Mouse (Mus musculus) megakaryocyte progenitor cell, adult 5-6 weeks (primary cell): ENCODE measurements around the gene Derl3. TPM values are rescaled to one million over a fixed set of nuclear protein-coding genes. Genes with fewer than 3 reads are reported as not detected.

Experiments used
- ATAC-seq: replicated peaks from 2 replicates; pipeline ENCODE4 v1.8.0; 2016; ENCODE audit warnings: mild to moderate bottlenecking, moderate TSS enrichment, inconsistent platforms; ENCODE audit not compliant: poor library complexity
- total RNA-seq, 2 experiments: library from RNA; stranded (forward) in 1 of 2; stranded (reverse) in 1 of 2; fragments of 157-497, 149-512 nt in 1 of 2; fragments of 200-1000 nt in 1 of 2; gene quantifications; 2 replicates each; pipeline versions ENCODE4 v1.2.3 to v1.2.4; 2015 to 2017

Gene Derl3
- total RNA-seq, 2 experiments from 2014 or later, result 0.64 to 2.2 TPM

DNA sequence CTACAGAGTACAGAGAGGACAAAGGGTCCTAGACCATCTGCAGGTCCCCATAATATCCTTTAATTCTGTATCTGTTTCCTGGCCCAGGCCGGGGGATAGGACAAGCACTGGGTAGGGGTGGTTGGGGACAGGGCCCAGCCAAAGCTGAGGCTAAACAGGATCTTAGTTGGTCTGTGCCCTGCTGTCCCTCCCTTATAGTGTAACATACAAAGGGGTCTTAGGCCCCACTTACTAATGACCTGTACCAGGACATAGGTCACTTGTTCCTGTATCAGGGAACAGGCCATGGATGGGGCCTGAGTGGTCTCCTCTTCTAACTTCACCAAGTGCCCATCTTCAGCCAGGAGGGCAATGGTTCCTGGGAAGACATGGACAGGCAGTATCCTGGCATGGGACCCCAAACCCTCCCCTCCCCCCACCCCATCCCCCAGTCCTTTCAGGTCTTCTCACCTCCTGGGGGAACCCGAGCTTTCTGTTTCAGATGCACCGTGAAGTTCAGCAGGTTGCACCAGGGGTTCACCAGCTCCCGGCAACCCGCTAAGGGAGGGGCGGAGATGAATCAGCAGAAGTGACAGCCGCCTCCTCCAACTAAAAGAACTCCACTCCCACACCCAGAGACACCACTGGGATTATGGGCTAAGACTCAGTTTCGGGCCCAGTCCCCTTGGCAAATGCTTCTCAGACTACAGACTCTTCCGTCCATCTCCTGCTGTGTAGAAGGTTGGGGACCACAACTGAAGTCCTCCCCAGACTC, 46.4 kb downstream of the Derl3 start:
- ATAC-seq, result peak; percentile 36

DNA sequence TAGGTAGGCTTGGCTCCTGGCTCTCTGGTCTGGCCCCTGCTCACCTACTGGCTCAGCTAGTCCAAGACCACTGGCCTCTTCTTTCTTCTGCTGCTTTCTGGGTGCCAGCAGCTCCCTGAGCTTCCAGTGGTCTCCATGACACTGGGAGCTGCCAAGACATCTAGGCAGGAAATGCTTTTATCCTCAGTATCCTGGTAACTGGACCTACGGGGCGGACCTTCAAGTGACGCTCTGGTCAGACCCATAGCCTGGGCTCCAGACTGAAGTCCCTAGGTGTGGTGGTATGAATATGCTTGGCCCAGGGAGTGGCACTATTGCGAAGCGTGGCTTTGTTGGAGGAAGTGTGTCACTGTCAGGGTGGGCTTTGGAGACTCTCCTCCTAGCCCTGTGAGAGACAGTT, 47.3 kb downstream of the Derl3 start, which contains the start of gene Gm867:
Gene Gm867 (minus strand): TSS at position 153 of the 400 bp plus-strand sequence.
- ATAC-seq, result no peak

DNA sequence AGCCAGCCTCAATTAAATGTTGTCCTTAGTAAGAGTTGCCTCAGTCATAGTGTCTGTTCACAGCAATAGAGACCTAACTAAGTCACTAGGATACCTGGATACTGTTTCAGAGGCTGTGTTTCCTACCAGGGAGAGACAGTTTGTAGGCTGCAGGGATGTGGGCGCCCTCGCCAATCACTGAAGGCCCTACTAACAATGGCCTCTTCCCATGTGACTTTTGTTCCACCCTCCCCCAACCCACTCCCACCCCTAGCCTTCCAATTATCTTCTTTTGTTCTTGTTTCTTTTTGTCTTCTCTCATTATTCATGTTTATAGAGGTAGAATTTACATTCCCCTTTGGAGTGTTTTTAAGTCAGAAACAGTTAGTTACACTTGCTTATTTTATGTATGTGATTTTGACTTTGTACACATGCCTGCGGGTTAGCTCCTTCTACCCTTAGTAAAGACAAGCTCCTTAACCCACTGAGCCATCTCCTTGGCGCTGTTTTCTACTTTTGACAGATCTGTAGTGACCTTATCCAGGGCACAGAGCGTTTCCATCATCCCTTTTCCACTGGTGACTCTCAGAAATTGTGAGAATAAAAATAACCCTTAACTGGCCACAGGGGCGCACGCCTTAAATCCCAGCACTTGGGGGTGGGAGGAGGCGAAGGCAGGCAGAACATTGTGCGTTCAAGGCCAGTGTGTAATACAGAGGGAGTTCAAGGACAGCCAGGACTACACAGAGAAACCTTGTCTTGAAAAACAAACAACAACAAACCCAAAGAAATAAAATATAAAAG, 48.0 kb downstream of the Derl3 start:
- no peak for ATAC-seq

DNA sequence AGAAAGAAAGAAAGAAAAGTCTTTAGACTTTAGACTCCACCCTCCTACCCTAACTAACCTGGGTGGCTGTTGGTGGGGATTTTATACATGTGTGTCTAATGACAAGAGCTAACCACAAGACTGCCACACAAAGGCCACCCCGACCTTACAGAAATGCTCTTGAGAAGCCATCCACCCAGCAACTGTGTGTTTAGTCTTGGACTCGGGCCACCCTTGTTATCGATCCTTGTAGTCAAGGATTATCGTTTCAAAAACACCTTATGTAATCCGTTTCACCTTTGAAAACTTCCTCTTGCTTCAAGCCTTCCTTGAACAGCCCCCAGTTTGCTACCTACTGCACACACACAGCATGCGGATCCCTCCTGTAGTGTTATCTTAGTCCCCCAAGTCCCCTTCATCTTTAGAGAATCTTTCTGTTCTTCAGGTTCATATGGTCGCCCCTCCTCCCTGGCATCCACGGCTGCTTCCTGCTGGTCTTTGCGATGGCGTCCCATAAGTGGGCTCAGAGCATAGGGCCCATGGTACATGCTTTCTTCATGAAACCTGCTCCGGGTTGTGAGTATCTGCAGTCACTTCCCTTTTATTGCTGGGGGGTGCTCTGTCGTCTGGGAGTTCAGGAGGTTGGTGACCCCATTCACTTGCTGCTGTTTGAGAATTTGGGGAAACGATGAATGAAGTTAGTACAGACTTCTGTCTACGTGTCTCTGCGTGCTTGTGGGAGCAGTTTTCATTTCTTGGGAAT, 49.7 kb downstream of the Derl3 start, which contains the start of gene Vpreb3:
Gene Vpreb3 (plus strand): TSS at position 322 of the 742 bp plus-strand sequence.
- peak; percentile 46 for ATAC-seq

DNA sequence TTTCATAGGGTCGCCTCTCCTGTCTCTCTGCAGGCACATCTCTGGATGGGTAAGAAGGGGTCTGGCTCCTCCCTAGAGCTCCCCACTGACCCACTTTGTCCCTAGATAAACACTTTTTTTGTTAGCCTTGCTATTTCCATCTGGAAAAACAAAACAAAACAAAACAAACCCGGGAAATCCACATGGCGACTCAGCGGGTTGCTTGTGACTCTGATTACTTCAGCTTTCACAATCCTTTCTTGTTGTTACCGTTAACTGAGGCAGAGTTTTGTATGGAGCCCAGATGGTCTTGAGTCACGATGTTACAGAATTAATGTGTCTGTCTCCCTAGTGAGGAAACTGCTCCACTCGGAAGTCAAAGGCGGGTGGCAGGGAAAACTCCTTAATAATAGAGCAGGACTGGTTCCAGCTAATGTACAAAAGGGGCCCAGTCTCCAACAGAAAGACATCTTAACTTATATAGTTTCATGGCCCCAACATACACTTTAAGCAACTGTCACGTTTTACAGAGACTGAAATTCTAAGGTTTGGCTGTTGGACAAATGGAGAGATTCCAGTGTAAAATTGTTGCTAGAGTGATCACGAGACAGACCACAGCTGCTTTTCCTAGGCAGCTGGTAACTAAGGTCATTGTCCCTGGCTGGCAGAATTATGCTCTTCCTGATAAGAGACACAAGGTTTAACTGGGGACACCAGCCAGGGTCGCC, 51.0 kb downstream of the Derl3 start:
- ATAC-seq, result no peak

DNA sequence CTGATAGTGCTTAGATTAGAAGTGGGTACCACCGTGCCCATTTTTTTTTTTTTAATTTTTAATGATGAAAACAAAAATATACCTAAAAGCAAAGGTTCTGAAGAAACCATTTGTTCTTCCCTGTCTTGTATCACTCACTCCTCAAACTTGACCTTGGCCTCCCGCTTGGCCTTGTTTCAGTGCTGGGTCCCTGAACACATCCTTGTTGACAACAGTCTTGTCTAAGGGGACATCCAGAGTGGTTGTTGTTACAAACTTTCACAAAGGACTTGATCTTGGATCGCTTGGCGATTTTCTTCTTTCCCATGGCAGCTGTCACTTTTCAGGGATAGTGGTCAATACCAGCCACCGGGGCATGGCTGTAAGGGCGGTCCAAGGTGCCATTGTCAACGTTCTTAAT, 52.0 kb downstream of the Derl3 start:
- no peak for ATAC-seq

Other genes with a start within 250 kb of the Derl3 start
- gene Susd2, start 249.4 kb upstream of the Derl3 start, total RNA-seq (2015), result 0.34 and 0.42 TPM in 2 replicates
- gene Susd2, start 249.4 kb upstream of the Derl3 start, total RNA-seq (2017), result 0.27 TPM in 1 of 2 replicates, not detected in the other
- 32.0 and 36.5 TPM in 2 replicates for gene Cabin1, start 129.1 kb upstream of the Derl3 start, total RNA-seq (2015)
- gene Cabin1, start 129.1 kb upstream of the Derl3 start, total RNA-seq (2017), result 29.6 and 37.8 TPM in 2 replicates
- gene Ddt, start 120.0 kb upstream of the Derl3 start, total RNA-seq (2015), result 51.7 and 60.3 TPM in 2 replicates
- 54.4 and 60.1 TPM in 2 replicates for gene Ddt, start 120.0 kb upstream of the Derl3 start, total RNA-seq (2017)
- gene Gm20441, start 112.5 kb upstream of the Derl3 start, total RNA-seq (2015), result not detected in 2 replicates
- not detected in 2 replicates for gene Gm20441, start 112.5 kb upstream of the Derl3 start, total RNA-seq (2017)
- 4.9 and 5.5 TPM in 2 replicates for gene Gstt3, start 112.0 kb upstream of the Derl3 start, total RNA-seq (2015)
- 3.2 and 4.7 TPM in 2 replicates for gene Gstt3, start 112.0 kb upstream of the Derl3 start, total RNA-seq (2017)
- gene Gstt1, start 94.8 kb upstream of the Derl3 start, total RNA-seq (2015), result not detected in 2 replicates
- gene Gstt1, start 94.8 kb upstream of the Derl3 start, total RNA-seq (2017), result 2.3 TPM in 1 of 2 replicates, not detected in the other
- gene Gstt4, start 70.9 kb upstream of the Derl3 start, total RNA-seq (2015), result not detected in 2 replicates
- gene Gstt4, start 70.9 kb upstream of the Derl3 start, total RNA-seq (2017), result not detected in 2 replicates
- 23.8 and 24.1 TPM in 2 replicates for gene Gstt2, start 56.0 kb upstream of the Derl3 start, total RNA-seq (2015)
- gene Gstt2, start 56.0 kb upstream of the Derl3 start, total RNA-seq (2017), result 14.2 and 21.6 TPM in 2 replicates
- gene Mif, start 33.2 kb upstream of the Derl3 start, total RNA-seq (2015), result 477 and 576 TPM in 2 replicates
- gene Mif, start 33.2 kb upstream of the Derl3 start, total RNA-seq (2017), result 746 and 790 TPM in 2 replicates
- 66.3 and 72.0 TPM in 2 replicates for gene Smarcb1, start 28.2 kb downstream of the Derl3 start, total RNA-seq (2015)
- gene Smarcb1, start 28.2 kb downstream of the Derl3 start, total RNA-seq (2017), result 77.3 and 86.5 TPM in 2 replicates
- 54.0 and 55.0 TPM in 2 replicates for gene Chchd10, start 39.7 kb downstream of the Derl3 start, total RNA-seq (2015)
- 33.1 and 34.4 TPM in 2 replicates for gene Chchd10, start 39.7 kb downstream of the Derl3 start, total RNA-seq (2017)
- 0.57 TPM in 1 of 2 replicates, not detected in the other for gene Mmp11, start 43.1 kb downstream of the Derl3 start, total RNA-seq (2015)
- 10.1 TPM in 1 of 2 replicates, not detected in the other for gene Mmp11, start 43.1 kb downstream of the Derl3 start, total RNA-seq (2017)
- gene Gm867, start 47.3 kb downstream of the Derl3 start, total RNA-seq (2015), result not detected in 2 replicates
- gene Gm867, start 47.3 kb downstream of the Derl3 start, total RNA-seq (2017), result not detected in 2 replicates
- 1.5 TPM in 1 of 2 replicates, not detected in the other for gene Vpreb3, start 49.6 kb downstream of the Derl3 start, total RNA-seq (2015)
- not detected in 2 replicates for gene Vpreb3, start 49.6 kb downstream of the Derl3 start, total RNA-seq (2017)
- gene Gm5134, start 61.1 kb downstream of the Derl3 start, total RNA-seq (2015), result 0.35 and 0.66 TPM in 2 replicates
- 0.78 and 0.79 TPM in 2 replicates for gene Gm5134, start 61.1 kb downstream of the Derl3 start, total RNA-seq (2017)
- gene Zfp280b, start 139.2 kb downstream of the Derl3 start, total RNA-seq (2015), result 7.4 and 8.7 TPM in 2 replicates
- gene Zfp280b, start 139.2 kb downstream of the Derl3 start, total RNA-seq (2017), result 5.7 and 8.0 TPM in 2 replicates
- gene Slc5a4b, start 217.5 kb downstream of the Derl3 start, total RNA-seq (2015), result not detected in 2 replicates
- not detected in 2 replicates for gene Slc5a4b, start 217.5 kb downstream of the Derl3 start, total RNA-seq (2017)